Mouse (Mus musculus): ENCODE results near the gene Gdpd3. TPM values are rescaled to one million over a fixed set of nuclear protein-coding genes. Genes with fewer than 3 reads are reported as not detected.

The Gdpd3 gene
- total and polyA plus RNA-seq, 3 experiments = 1.3 to 1.6 (median 1.5) TPM

- Histone ChIP-seq H3K27ac (ENCODE audit: insufficient read depth, low read depth) (no peak overlapping the region), H3K9ac (ENCODE audit: insufficient read depth, low read depth) (no peak overlapping the region), H3K27me3 (replicated peaks) (no peaks in the 10 kb centered on the region), H3K4me2 (ENCODE audit: insufficient read depth, low read depth, poor library complexity, severe bottlenecking) (no peak overlapping the region), H3K4me3 (replicated peaks in 1 of 3; ENCODE audit: low read depth in 2 of 3, low read length in 2 of 3, poor library complexity in 1 of 3) (no peak overlapping the region), H3K4me1 (ENCODE audit: control insufficient read depth in 1 of 2, insufficient read depth in 2 of 2) (peaks cover 8 to 14% of the 10 kb centered on the region in 2 experiments; a peak in 3 of 4 replicates), H3K9me3 (replicated peaks; ENCODE audit: low read length) (peaks cover 4% of the 10 kb centered on the region), H3K79me2 (replicated peaks; ENCODE audit: control insufficient read depth, extremely low read depth, insufficient read depth, poor library complexity, severe bottlenecking) (no peaks in the 10 kb centered on the region), H3K36me3 (replicated peaks in 1 of 2; ENCODE audit: control insufficient read depth in 1 of 2, insufficient read depth in 1 of 2, low read length in 1 of 2) (no peaks in the 10 kb centered on the region)
- peak; percentile 76 for TF ChIP-seq MAFK (IDR thresholded peaks at IDR 0.05; ENCODE audit: insufficient replicate concordance, low read length)
- TF ChIP-seq NRF1 (IDR thresholded peaks at IDR 0.05; ENCODE audit: low read depth, low read length) = no peak
- no peak for DNase-seq (ENCODE audit: extremely low read depth)
- in situ Hi-C loops (cut with MboI; ENCODE audit: low pct_ligation_motif_present, low pct_unique_long_range_greater_than_20kb, low sequenced_read_pairs) (no loop called here), dilution Hi-C loops (cut with MboI; ENCODE audit: extremely low pct_ligation_motif_present, extremely low pct_unique_long_range_greater_than_20kb, low sequenced_read_pairs) (no loop called here)
Measured at GRCm38 (mm10) chr7:126809723-126810369, 43.7 kb downstream of the Gdpd3 start.

- Histone ChIP-seq H3K79me2 (replicated peaks; ENCODE audit: control insufficient read depth, extremely low read depth, insufficient read depth, poor library complexity, severe bottlenecking) (no peaks in the 10 kb centered on the region), H3K36me3 (replicated peaks in 1 of 2; ENCODE audit: control insufficient read depth in 1 of 2, insufficient read depth in 1 of 2, low read length in 1 of 2) (no peaks in the 10 kb centered on the region), H3K9ac (ENCODE audit: insufficient read depth, low read depth) (no peak overlapping the region), H3K4me3 (replicated peaks in 1 of 3; ENCODE audit: low read depth in 2 of 3, low read length in 2 of 3, poor library complexity in 1 of 3) (no peak overlapping the region), H3K4me1 (ENCODE audit: control insufficient read depth in 1 of 2, insufficient read depth in 2 of 2) (peaks cover 0 to 8% of the 10 kb centered on the region in 2 experiments; a peak in 1 of 4 replicates), H3K4me2 (ENCODE audit: insufficient read depth, low read depth, poor library complexity, severe bottlenecking) (no peak overlapping the region), H3K9me3 (replicated peaks; ENCODE audit: low read length) (peaks cover 7% of the 10 kb centered on the region), H3K27ac (ENCODE audit: insufficient read depth, low read depth) (no peak overlapping the region), H3K27me3 (replicated peaks) (no peaks in the 10 kb centered on the region)
- no peak for DNase-seq (ENCODE audit: extremely low read depth)
- dilution Hi-C loops (cut with MboI; ENCODE audit: extremely low pct_ligation_motif_present, extremely low pct_unique_long_range_greater_than_20kb, low sequenced_read_pairs) = no loop called here
- no peak for TF ChIP-seq KAT2A (IDR thresholded peaks at IDR 0.05; ENCODE audit: insufficient replicate concordance, low read length)
- no peak for TF ChIP-seq MYC (IDR thresholded peaks at IDR 0.05; ENCODE audit: low read depth, low read length)
- TF ChIP-seq MAX (IDR thresholded peaks at IDR 0.05; ENCODE audit: low read length) = no peak
- no peak for TF ChIP-seq MAFK (IDR thresholded peaks at IDR 0.05; ENCODE audit: insufficient replicate concordance, low read length)
- TF ChIP-seq POLR2A (IDR thresholded peaks at IDR 0.05; ENCODE audit: low read depth, low read length) = no peak
- TF ChIP-seq SMC3 (IDR thresholded peaks at IDR 0.05; ENCODE audit: low read depth, low read length) = no peak
- no peak for TF ChIP-seq GABPA (IDR thresholded peaks at IDR 0.05; ENCODE audit: insufficient replicate concordance, low read depth, low read length)
- no peak for TF ChIP-seq HCFC1 (IDR thresholded peaks at IDR 0.05; ENCODE audit: low read depth, low read length)
- no peak for TF ChIP-seq PAX5 (IDR thresholded peaks at IDR 0.05; ENCODE audit: low read length)
- TF ChIP-seq CTCF (conservative IDR thresholded peaks at IDR 0.05 in 1 of 2, IDR thresholded peaks at IDR 0.05 in 1 of 2; ENCODE audit: low read depth in 2 of 2, low read length in 2 of 2) = no peak
- no peak for TF ChIP-seq ZKSCAN1 (IDR thresholded peaks at IDR 0.05; ENCODE audit: borderline replicate concordance, low read depth, low read length)
- TF ChIP-seq CHD2 (IDR thresholded peaks at IDR 0.05; ENCODE audit: low read length) = no peak
- no peak for TF ChIP-seq JUN (IDR thresholded peaks at IDR 0.05; ENCODE audit: insufficient read depth, low read depth, low read length)
- TF ChIP-seq TCF12 (IDR thresholded peaks at IDR 0.05; ENCODE audit: low read depth, low read length) = no peak
- no peak for TF ChIP-seq ZC3H11A (IDR thresholded peaks at IDR 0.05; ENCODE audit: low read depth, low read length)
- in situ Hi-C loops (cut with MboI; ENCODE audit: low pct_ligation_motif_present, low pct_unique_long_range_greater_than_20kb, low sequenced_read_pairs) = no loop called here
Measured at GRCm38 (mm10) chr7:126815726-126816222, 49.6 kb downstream of the Gdpd3 start.

Data from CH12.LX (cell line).